Mouse (Mus musculus): ENCODE results near the gene Crybb3. TPM values are rescaled to one million over a fixed set of nuclear protein-coding genes. Genes with fewer than 3 reads are reported as not detected.
A peak's percentile ranks its signal among the peaks of the same experiment; 100 is the strongest.
"Not testable (repeated sequence)": the region's sequence is repeated elsewhere in the genome, so short reads cannot be mapped to it uniquely, and the experiment has no call there.

Gene Crybb3
- total RNA-seq (2021) = 1 to 10 TPM; 1.4 to 1.6 TPM
- long read RNA-seq, experiment 1, partial matches to known transcripts = 1 of 1 reads
- long read RNA-seq, experiment 1, other reads (novel, unspliced or antisense) = 0 of 1 reads
- long read RNA-seq, experiment 2 = 0 reads

DNA sequence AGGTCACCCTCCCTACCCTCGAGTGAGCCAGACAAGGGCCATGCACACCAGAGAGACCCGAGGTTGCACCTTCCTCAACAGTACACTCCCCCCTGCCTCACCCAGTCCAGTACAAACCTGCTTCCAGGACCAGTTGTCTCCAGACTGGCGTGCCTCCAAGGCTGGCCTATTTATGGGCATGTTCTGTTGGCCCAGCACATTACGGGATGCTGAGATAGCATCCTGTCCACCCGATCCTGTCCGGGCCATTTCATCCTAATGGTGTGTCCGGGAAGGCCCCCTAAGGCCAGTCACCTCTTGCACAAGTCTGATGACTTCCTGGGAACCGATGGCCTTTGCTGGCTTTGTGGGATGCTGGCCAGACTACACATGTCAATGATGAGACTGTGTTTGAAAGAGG, at the start of gene Crybb3:
Gene Crybb3, minus strand, starts transcription at position 146 of the 400 bp plus-strand sequence.
- DNase-seq (ENCODE audit: low spot score in 2 of 2) = no peak

GRCm38 (mm10) chr5:113128426-113128825, 47.0 kb upstream of the Crybb3 start:
- DNase-seq (ENCODE audit: low spot score in 2 of 2) = no peak

GRCm38 (mm10) chr5:113126476-113126875, 45.1 kb upstream of the Crybb3 start:
- no peak for DNase-seq (ENCODE audit: low spot score in 2 of 2)

GRCm38 (mm10) chr5:113123693-113124092, 42.3 kb upstream of the Crybb3 start:
- DNase-seq (ENCODE audit: low spot score in 2 of 2) = no peak

GRCm38 (mm10) chr5:113122326-113123054, 41.1 kb upstream of the Crybb3 start:
- DNase-seq (ENCODE audit: low spot score in 2 of 2) = no peak

DNA sequence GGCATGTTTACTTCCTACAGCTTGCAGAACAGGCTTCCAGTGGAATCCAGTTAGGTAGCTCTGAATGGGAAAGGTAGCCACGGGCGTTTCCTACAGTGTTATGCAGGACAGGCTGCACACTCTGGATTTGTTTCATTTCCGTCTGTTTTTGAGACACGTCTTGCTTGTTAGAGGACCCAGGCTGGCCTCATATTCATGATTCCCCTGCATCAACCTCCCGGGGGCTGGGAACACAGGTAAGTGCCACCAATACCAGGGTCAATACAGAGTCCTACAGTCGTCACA, 40.1 kb upstream of the Crybb3 start:
- DNase-seq (ENCODE audit: low spot score in 2 of 2) = no peak

- no peak for DNase-seq (ENCODE audit: low spot score in 2 of 2)
Measured at GRCm38 (mm10) chr5:113120741-113121590, 39.6 kb upstream of the Crybb3 start.

DNA sequence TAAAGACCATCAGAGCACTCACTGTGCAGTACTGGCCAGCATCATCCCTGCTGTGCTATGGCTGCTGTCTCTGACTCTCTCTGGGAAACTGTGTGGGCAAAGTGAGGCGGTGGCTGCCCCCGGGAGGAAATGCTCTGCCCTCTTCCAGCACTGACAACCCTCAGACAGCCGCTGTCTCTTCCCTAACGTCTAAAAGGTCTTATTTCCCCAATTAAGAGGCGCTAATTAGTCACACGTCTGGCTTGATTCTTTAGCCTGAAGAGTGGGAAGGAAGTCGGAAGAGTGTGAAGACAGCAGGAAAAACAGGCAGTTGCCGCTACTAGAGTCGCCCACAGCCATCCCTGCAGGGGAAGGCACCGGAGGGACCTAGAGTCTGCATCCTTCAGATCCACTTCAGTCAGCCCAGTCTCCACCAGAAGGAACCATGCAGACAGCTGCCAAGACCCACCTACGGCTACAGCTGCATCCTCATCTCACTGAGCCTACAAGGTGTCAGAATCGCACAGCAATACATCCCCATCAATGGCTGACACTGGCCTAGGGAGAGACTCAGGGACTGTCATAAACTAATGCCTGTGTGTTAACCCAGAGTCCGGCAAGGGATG, 38.6 kb upstream of the Crybb3 start:
- peak; percentile 73 to 84 for DNase-seq (ENCODE audit: low spot score in 2 of 2)

GRCm38 (mm10) chr5:113119291-113119690, 37.9 kb upstream of the Crybb3 start:
- no peak for DNase-seq (ENCODE audit: low spot score in 2 of 2)

DNA sequence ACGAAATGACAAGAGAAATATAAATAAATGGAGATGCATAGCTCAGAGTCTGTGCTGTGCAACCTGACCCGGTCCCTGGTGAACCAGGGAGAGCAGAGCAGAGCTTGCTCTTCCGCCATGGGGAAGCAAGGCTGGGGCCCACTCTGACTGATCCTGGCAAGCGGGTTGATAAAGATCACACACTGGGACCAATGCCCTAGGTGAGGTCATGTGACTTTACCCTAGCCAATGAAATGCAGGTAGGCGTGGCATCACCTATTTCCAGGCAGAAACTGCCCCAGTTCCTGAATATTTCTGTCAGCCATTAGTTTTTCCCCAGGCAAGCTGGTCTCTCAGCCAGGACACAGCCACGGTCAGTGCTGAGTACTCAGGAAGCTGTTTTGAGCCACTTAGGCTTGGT, 37.3 kb upstream of the Crybb3 start:
- no peak for DNase-seq (ENCODE audit: low spot score in 2 of 2)

DNA sequence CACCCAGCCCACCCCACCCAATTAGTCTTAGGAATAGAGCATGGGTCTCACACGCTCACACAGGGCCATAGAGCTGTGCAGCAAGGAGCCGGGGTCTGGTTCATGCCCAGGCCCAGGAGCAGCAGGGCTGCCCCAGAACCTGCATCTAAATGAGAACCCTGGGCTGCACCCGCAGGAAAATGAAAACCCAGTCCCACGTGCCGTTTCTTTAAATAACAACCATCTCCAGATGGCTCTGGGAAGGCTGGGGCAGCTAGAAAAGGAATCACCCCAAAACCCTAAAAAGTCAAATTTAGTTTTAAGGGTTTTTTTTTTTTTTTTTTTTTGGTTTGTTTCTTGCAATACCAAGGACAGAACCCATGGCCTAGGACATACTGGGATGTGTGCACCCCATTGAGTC, 36.0 kb upstream of the Crybb3 start:
- no peak for DNase-seq (ENCODE audit: low spot score in 2 of 2)

- DNase-seq (ENCODE audit: low spot score in 2 of 2) = no peak
Measured at GRCm38 (mm10) chr5:113115896-113116295, 34.5 kb upstream of the Crybb3 start.

- peak; percentile 53 to 55 for DNase-seq (ENCODE audit: low spot score in 2 of 2)
Measured at GRCm38 (mm10) chr5:113114264-113115225, 33.2 kb upstream of the Crybb3 start.

DNA sequence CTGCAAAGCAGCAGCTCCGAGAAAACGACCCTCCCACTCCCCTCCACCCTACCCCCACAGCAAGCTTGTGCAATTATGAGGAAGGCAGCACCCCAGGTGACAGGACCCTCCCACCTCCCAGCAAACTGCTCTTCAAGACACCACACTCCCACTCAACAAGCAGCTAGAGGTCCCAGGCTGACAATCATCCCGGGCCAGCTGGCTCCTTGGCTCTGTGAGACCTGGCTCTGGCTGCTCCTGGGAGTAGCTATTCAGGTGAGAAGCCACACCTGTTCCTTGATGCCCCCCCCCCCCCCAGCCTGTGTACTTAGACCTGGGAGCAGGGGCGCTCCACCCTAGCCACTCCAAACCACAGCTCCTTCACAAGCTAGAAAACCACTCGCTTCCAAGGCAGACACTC, 31.7 kb upstream of the Crybb3 start:
- DNase-seq (ENCODE audit: low spot score in 2 of 2) = no peak

DNA sequence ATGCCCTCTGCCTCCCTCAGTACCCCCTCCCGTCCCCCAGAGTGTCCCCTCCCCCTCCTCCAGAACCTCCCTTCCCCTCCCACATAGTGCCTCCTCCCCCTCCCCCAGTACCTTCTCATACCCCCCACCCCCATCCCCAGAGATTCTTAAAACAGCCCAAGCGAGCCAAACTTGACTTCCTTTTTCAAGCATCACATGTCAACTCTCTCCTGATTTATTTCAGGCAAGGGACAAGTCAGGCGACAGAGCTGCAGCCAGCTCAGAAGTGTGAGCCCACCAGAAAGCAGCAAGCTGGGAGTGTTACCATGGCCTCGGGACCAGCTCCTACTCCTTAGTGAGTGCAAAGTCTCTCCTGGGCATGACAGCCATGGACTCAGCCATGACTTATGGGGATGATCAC, 30.0 kb upstream of the Crybb3 start:
- no peak for DNase-seq (ENCODE audit: low spot score in 2 of 2)

- no peak for DNase-seq (ENCODE audit: low spot score in 2 of 2)
Measured at GRCm38 (mm10) chr5:113110929-113111328, 29.5 kb upstream of the Crybb3 start.

- DNase-seq (ENCODE audit: low spot score in 2 of 2) = not testable (repeated sequence)
Measured at GRCm38 (mm10) chr5:113109651-113110050, 28.3 kb upstream of the Crybb3 start.

- no peak for DNase-seq (ENCODE audit: low spot score in 2 of 2)
Measured at GRCm38 (mm10) chr5:113108165-113108764, 26.9 kb upstream of the Crybb3 start.

DNA sequence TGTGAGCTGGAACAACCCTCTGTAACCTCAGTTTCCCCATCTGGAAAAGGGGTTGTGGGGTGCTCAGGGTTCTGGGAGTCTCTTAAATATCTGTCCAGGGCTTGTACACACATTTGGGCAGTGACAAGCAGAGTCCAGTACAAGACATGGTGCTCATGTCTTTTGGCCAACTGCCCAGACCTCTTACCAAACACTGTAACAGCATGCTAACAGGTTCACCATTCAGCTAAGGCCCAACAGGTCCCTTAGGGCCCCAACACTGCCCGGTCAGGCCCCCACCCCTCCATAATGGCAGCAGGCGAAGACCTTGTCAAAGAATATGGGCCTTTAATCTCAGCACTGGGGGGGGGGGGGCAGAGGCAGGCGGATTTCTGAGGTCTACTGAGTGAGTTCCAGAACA, 26.3 kb upstream of the Crybb3 start:
- DNase-seq (ENCODE audit: low spot score in 2 of 2) = no peak

GRCm38 (mm10) chr5:113106594-113106993, 25.2 kb upstream of the Crybb3 start:
- no peak for DNase-seq (ENCODE audit: low spot score in 2 of 2)

Measured in left cerebral cortex, adult 18-20 months (tissue).